Mouse (Mus musculus) cerebellum, adult 9-11 months (tissue): ENCODE results near the gene Zp1.

ENCODE experiments used
- DNase-seq: peaks from one replicate; pipeline ENCODE4 v3.0.0; 2022

Zp1 gene

GRCm38 (mm10) chr19:10921058-10921457, 626 bp upstream of the Zp1 start:
- no peak for DNase-seq

- no peak for DNase-seq
Observed at GRCm38 (mm10) chr19:10918321-10918991, 2.0 kb downstream of the Zp1 start.

DNA sequence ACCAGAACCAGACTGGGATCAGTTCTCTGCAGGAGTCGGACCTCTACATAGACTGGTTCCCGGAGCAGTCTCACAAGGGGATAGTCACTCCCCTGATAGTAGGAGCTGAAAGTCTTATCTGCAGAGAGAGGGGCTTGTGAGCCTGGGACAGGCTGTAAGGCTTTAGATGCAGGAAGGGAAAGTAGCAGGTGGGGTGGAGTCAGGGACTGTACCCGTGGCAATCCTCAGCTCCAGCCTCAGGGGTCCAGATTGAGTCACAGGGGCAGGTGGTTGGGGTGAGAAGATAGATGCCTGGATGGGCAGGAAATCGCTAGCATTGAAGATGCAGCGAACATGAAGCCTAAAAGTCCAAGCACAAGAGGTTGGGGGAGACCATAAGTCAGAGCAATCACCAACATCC, 3.9 kb downstream of the Zp1 start:
- no peak for DNase-seq

- DNase-seq: no peak
Observed at GRCm38 (mm10) chr19:10914870-10915269, 5.6 kb downstream of the Zp1 start.

DNA sequence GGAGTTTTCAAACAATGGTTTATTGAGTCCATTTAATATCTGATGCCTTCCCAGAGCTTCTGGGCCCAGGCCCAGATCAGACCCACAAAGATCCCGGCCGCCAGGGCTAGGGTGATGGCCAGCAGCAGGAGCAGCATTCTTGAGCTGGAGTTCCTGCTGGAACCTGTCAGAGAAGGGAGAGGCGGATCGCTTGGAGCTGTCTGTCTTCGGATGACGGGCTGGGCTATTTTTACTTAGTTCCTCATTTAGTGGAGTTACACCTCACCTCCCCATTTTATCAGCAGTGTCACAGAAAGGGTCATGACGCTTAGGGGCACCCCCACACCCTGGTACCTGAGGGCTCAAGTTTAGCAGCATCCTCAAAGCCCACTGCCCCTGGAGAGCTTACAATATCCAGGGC, 6.1 kb downstream of the Zp1 start:
- DNase-seq: no peak

DNA sequence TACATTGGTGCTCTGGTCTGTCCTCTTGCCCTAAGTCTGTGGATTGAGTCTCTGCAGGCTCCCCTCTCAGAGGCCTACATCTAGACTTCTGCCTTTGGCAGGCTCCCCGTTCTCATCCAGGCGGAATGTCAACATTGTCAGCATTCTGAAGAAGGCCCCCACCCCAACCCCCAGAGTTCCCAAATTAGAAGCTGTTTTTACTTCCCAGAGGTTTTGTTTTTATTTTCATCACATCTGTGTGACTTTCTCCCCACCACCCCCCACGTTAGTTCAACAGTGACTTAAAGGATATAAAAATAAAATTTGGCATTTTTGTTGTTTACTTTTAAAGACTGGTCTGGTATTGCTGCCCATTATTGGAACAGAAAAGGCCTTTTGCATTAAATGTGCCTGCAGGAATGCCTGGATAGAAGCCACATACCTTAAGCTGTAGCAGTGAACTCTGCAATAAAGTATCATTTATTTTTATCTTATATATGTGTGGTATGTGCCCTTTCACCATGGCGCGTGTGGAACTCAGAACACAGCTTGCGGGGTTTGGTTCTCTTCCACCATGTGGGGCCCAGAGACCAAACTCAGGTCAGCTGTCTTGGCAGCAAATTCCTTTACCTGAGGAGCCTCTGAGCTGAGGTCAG, 11.2 kb downstream of the Zp1 start:
- DNase-seq: no peak

- DNase-seq: peak; percentile 46
Observed at GRCm38 (mm10) chr19:10907891-10908290, 12.5 kb downstream of the Zp1 start.

DNA sequence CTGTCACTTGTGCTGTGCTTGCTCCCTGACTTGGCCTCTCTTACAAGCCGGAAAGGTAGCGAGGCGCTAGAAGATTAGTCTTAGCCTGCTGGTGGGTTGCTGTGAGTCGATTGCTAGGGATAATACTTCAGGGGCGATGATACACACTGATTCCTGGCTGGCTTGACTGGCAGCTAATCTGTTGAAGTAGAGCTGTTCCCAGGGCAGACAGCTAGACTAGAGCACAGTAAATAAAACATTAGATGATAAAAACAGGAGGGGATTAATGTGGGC, 14.8 kb downstream of the Zp1 start:
- no peak for DNase-seq

- peak; percentile 61 for DNase-seq
Observed at GRCm38 (mm10) chr19:10904927-10905727, 15.3 kb downstream of the Zp1 start.

DNA sequence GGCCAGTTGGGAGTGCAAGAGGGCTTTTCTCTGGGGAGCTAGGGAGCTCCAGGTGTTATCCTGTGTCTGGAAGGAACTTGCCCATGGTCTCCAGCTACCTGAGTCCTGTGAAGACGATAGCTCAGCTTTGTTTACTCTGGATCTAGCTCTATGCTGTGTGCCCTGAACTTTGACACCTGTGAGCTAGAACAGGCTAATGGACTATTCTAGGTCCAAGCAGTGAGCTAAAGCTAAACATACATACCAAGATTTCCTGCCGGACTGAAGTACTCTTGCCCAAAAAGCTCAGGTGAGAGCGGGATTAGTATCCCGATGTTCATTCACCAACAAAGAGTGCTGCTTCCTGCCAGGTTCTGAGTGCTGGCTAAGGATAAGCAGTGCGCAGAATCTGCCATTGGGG, 15.9 kb downstream of the Zp1 start:
- no peak for DNase-seq

- no peak for DNase-seq
Observed at GRCm38 (mm10) chr19:10901046-10901445, 19.4 kb downstream of the Zp1 start.

DNA sequence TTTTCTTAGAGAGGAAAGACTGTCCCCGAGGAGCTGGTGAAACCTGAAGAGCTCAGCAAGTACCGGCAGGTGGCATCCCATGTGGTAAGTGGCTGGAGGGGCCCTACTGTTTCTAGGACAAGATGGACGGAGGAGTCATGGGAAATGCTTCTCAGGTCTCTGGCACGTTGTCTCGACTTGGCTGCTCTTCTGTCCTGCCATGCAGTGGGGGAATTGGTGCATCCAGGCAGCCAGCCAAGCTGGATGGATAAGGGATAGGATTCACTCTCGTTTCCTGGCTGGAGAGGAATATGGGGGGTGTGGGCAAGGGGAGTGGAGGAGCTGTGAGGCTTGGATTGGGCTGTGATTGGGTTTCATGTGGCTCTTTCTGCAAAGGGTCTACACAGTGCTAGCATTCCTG, 20.1 kb downstream of the Zp1 start:
- peak; percentile 44 for DNase-seq

- no peak for DNase-seq
Observed at GRCm38 (mm10) chr19:10897491-10897890, 22.9 kb downstream of the Zp1 start.

- no peak for DNase-seq
Observed at GRCm38 (mm10) chr19:10896849-10897248, 23.6 kb downstream of the Zp1 start.

GRCm38 (mm10) chr19:10895708-10896107, 24.7 kb downstream of the Zp1 start:
- no peak for DNase-seq

- peak; percentile 98 for DNase-seq
Observed at GRCm38 (mm10) chr19:10895016-10895528, 25.4 kb downstream of the Zp1 start, which contains the start of gene Prpf19. TSS of gene Prpf19 (plus strand) at chr19:10895231.

GRCm38 (mm10) chr19:10892201-10892600, 28.2 kb downstream of the Zp1 start:
- no peak for DNase-seq

DNA sequence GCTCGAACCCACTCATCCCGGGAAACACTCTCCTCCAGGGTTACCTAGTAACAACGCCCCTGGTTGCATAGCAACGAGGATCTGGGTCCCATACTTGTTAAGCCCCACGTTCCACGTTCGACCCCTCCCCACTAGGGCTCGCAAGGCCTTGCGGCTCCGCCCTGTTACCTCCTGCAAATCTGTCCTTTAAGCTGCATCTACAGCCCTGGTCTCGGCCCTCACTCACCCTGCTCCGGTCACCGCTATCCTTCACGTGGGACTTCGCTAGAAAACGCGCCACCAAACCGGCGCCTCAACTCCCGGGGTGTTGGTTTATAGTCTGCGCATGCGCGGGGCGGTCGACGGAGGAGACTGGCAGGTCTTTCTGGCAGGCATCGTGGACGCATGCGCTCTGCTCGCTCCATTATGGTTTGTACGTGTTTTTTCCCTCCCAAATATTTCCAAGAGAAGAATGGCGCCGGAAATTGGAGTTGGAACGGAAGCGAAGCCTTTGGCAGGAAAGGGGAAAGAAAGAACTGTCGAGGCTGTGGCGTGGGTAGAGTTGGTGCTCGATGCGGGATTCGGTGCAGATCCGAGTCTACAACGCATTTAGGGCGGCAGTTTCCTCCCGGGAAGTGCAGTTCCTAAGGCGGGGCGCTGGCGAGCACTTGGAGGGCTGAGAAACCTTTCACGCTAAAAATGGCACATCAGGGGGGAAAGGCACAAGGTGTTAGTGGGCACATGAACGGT, 38.8 kb downstream of the Zp1 start, which contains the start of gene Tmem109:
Gene Tmem109 (minus strand): TSS at position 576 of the 729 bp plus-strand sequence.
- DNase-seq: peak; percentile 97

- DNase-seq: no peak
Observed at GRCm38 (mm10) chr19:10880975-10881425, 39.4 kb downstream of the Zp1 start.

GRCm38 (mm10) chr19:10880085-10880974, 40.1 kb downstream of the Zp1 start:
- DNase-seq: peak; percentile 81

- DNase-seq: peak; percentile 88
Observed at GRCm38 (mm10) chr19:10878201-10878837, 42.1 kb downstream of the Zp1 start.
